Mouse (Mus musculus) CD4-positive naive resting alpha-beta T cell, adult 57 days (primary cell): Measurements from ENCODE around the gene H2al2c. TPM values are rescaled to one million over a fixed set of nuclear protein-coding genes. Genes with fewer than 3 reads are reported as not detected.

Source experiments
- total RNA-seq: library from RNA; stranded (reverse); gene quantifications from one replicate; pipeline ENCODE4 v1.2.4, GENCODE M21; 2023

The H2al2c gene
- total RNA-seq, result not detected

DNA sequence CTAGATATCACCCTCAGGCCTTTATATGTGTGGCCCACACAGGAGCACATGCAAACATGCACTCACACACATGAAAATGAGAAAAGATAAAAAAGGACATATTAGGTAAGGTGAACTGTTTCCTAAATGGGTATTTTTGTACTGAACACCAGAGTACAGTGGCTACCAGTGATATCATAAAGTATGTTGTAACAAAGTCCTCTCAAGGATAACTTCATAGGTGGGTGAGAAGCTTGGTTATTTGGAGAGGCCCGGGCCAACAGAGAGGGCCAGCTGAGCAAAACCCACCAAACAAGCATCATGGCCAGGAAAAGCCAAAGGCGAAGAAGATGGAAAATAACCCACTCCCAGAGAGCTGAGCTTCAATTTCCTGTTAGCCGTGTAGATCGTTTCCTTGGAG lies at the start of gene H2al2c:
TSS of gene H2al2c (plus strand) at position 301 of the 400 bp plus-strand sequence.

Other genes starting within 250 kb of the H2al2c start
- gene Sry, start 64.6 kb downstream of the H2al2c start, total RNA-seq, result not detected
- gene H2al2b, start 121.6 kb downstream of the H2al2c start, total RNA-seq, result not detected
- gene Gm4064, start 197.1 kb downstream of the H2al2c start, total RNA-seq, result not detected
- gene Rbmy, start 231.6 kb downstream of the H2al2c start, total RNA-seq, result not detected
- gene Gm10256, start 231.6 kb downstream of the H2al2c start, total RNA-seq, result not detected